Mouse (Mus musculus): ENCODE data around the gene Srgap3.

- TF ChIP-seq CTCF (IDR thresholded peaks at IDR 0.05; ENCODE audit: control insufficient read depth, insufficient read depth, insufficient read length), result no peak
- TF ChIP-seq FOSL1 (IDR thresholded peaks at IDR 0.05; ENCODE audit: insufficient read depth, low read length, poor library complexity, severe bottlenecking), result no peak
Observed at GRCm38 (mm10) chr6:112738924-112739323, 208.1 kb downstream of the Srgap3 start.

All from C2C12 (cell line).